Mouse (Mus musculus) kidney, adult 8-10 months (tissue): ENCODE measurements around the gene Blvrb.
A peak's percentile ranks its signal among the peaks of the same experiment; 100 is the strongest.

Experiments
- DNase-seq, 2 experiments: peaks; one replicate each; pipeline ENCODE4 v3.0.0; 2022

Blvrb gene

DNA sequence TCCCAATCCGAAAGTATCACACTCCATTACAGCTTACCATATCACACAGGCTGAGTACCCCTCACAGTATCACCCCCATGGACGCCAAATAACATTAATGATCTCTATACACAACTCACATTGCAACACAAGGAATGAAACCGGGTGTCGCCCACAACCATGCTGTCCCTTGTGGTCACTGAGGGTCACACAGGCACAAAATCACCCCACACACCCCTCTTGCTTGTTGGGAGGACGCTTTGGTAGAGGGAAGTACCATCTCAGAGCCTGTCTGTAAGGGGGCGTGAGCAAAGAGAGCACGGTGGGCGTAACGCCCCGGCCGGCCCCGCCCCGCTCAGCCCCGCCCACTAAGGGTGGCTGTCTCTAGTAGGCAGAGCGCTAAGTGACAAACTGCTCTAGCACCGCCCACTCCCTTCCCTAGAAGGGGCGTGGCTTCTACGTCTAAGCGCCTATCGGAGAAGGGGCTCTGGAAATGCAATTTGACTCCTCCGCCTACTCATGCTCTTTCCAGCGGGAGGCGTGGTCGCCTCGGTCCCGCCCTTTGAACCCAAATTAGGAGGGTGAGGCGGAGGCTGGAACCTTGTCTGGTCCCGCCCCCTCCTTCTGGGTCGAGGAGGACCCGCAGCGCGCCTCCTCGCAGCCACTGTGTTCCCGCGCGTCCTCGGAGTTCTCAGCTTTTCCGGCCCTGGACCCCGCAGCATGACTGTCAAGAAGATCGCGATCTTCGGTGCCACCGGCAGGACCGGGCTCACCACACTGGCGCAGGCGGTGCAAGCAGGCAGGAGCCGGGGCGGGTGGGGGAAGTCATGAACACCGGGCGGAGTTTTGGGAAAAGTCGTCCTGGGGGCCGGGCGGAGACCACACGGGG is at the start of gene Blvrb, which contains the start of gene Sptbn4:
Gene Blvrb, plus strand, starts transcription at position 560 of the 868 bp plus-strand sequence.
Gene Sptbn4, minus strand, starts transcription at position 268 of the 868 bp plus-strand sequence.
- DNase-seq = peak; percentile 99 to 100

DNA sequence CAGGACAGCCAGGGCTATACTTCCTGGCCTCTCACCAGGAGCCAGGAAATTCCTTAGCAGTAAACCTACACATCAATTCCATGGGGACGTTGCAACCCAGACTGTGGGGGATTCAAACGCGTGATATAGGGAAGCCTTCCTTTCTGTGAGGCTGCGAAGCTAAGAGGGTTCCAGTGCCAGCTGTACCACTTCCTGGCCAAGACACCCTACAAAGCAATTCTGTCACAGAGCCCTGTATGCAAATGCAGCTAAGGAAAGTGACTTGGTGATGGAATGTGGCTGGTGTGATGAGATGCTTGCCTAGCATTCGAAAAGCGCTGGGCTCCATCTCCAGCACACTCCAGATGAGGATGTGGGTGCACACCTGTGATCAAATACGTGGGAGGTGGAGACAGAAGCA is 47.2 kb upstream of the Blvrb start:
- DNase-seq = no peak

DNA sequence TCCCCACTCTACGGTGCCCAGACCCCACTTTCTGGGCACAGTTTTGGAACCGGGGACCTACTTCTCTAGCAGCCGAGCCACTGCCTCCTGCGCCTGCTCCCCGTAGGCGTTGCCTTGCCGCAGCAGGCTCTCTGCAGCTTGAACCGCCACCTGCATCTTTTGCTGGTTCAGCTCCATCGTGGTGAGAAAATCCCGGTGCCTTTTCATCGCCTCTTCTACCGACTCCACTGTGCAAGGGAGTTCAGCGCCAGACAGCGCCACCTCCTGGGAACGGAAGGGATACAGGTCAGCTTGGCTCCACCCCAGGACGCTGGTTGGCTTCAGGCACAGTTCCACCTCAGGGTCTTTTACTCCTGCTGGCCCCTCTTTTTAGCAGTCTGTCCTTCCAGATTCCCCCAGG is 45.1 kb upstream of the Blvrb start:
- peak; percentile 30 to 70 for DNase-seq

DNA sequence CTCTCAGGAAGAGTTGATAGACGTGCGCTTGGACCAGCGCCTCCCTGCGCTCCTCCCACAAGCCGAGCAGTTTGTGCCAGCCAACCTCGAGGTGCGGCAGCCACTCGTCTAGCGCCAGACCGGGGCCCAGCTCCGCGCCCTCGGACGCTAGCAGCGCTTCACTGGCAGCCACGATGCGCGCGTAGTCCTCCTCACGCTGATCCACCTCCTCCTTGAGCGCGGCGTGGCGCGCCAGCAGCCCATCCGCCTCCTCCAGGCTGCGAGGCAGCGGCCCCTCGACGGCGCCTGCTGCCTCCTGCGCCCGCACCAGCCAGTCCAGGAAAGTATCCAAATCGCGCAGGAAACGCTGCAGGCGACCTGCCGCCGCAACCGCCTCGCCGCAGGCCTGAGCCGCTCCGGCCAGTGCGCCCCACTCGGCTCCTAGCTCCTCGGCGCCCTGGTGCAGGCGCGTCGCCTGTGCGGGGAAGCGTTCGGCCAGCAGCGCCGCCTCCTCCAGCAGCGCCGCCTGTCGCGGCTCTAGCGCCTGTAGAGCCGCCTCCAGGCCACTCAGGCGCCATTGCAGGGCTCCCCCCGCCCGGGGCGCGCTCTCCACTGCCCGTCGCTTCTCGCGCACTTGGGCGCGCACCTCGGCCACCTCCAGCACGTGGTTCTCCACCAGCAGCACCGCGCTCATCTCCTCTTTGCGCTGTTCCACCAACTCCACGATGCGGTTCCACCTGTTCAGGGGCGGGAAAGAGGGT is 43.4 kb upstream of the Blvrb start:
- no peak for DNase-seq

DNA sequence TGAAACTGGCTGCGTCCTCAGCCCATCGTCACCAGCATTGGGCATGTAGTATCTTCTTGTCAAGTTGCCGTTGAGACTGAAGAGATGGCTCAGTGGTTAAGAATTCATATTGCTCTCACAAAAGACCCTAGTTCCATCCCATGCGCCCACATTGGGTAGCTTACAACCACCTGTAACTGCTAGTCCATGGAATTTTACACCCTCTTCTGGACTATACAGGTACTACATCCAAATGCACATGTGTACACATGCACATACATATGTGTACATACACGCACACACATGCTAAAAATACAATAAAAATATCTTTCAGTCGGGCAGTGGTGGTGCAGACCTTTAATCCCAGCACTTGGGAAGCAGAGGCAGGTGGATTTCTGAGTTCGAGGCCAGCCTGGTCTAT is 41.3 kb upstream of the Blvrb start:
- DNase-seq = no peak

DNA sequence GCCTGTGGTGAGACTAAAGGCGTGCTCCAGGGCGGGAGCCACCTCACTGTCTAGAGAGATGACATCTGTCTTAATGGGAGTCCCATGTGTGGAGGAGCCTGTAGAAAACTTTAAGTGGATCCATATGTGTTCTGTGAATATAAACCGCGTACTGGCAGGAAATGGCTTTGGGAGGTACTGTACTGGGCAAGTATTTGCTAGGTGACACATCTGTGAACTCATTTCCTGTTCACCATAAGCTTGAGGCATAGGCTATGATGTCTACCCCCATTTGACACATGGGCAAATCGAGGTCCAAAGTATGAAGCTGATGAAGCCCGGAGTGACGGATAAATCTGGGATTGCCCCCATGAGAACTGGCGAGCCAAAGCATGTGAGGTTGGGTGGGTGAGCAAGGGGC is 40.0 kb upstream of the Blvrb start:
- no peak for DNase-seq

DNA sequence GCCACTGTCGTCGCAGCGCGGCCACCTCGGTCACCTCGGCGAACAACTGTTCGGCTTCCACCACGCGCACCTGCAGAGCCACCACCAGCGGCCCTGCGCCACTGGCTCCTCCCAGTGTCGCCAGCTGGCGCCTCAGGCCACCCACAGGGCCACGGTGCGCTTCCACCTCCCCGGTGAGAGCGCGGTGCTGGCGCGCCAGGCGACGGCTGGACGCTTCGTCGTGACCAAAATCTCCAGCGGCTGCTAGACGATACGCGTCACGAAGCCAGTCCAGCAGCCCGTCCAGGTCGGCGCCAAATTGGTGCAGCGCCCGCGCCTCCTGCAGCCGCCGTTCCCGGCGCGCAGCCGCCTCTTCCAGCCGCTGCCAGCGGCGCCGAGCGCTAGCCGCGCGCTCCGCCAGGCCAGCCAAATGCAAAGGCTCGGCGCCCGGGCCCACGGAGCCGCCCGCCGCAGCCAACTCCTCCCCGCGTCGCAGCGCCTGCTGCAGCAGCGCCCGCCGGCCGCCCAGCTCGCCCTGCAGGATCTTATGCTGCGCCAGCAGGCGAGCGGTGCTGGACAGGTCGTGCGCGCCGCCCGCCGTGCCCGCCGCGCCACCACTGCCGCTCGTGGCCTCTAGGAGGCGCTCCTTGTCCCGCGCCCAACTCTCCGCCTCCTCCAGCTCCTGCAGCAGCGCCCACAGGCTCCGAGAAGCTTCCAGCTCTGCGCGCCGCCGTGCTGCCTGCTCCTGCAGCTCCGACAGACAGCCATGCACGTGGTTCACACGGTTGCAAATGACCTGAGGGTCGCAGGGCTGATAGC is 39.2 kb upstream of the Blvrb start:
- peak; percentile 52 to 71 for DNase-seq

DNA sequence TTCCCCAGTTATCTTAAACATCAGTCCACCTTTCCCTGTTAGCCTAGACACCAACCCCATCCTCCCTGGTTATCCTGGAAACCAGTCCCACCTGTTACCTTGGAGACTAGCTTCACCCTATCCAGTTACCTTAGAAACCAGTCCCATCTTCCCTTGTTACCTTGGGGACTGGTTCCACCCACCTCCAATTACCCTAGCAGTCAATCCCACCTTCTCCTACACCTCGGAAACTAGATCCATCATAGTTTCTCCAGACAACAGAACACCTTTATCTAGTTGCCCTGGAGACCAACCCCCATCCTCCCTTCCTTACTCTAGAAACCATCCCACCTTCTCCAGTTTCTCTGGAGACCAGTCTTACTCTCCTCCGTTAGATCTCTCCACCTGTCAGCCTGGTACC is 30.6 kb upstream of the Blvrb start:
- DNase-seq = no peak

DNA sequence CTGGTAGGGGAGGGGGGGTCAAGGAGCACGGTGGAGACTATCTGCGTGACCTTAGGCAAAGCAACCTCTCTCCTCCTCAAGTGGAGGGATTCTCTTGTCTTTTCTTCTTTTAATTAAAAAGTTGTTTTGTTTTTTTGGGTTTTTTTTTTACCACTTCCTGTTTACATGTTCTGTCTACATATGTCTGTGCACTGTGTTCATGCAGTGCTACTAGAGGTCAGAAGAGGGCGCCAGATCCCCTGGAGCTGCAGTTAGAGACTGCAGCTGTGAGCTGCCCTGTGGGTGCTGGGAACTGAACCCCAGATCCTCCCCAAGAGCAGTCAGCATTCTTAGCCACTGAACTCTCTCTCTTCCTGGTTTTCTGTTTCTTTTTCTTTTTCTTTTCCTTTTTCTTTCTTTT is 28.7 kb upstream of the Blvrb start:
- DNase-seq = no peak

DNA sequence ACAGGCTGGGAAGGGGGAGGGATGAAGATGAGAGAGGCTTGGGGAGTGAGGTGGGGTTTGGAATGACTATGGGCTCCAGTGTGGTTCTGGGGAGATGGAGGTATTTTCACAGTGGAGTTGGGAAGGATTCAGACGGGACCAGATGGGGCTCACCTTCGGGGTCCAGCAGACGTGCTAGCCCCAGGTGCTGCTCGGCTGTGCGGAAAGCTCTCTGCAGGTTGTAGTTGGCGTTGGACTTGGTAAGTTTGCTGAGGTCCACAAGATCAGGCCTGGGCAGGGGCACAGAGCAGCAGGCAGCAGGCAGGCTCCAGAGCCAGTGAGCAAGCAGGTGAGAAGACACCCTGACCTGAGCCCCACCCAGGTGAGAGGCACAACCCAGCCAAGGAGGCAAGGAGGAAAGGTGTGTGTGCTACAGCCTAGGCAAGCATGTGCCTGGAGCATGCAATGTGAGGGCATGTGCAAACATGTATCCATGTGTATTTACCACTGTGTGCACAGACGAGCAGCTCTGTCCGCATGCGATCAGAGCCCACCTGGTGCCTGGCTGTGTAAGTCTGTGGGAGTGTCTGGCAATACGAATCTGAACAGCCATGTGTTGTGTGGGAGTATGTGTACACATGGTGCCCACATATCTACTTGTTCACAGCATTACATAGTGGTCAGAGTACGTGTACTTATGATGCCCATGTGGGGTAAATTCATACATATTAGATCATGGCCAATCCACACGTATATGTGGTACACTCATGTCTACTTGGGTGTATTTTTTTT is 24.0 kb upstream of the Blvrb start:
- no peak for DNase-seq

GRCm38 (mm10) chr7:27427387-27427786 is 20.4 kb upstream of the Blvrb start:
- DNase-seq = no peak

DNA sequence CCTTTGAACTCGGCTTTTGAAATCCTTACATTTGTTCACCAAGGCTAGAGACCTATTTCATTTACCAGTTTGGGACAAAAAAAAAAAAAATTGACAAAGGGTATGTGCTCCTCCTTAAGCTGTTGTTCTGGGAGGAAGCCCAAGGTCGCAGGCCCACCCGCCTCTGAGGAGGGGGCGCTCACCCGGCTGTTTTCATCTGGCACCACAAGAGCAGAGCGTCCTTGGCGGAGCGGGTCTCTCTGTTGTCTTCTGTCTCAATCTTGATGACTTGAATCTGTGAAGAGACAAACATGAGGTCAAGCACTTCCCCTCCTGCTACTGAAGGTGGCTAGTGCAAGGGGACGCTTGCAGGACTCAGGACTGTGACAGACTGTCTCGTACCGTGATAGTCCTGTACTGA is 19.8 kb upstream of the Blvrb start:
- DNase-seq = no peak

- no peak for DNase-seq
These were observed 18.6 kb upstream of the Blvrb start for GRCm38 (mm10) chr7:27429135-27429534.

DNA sequence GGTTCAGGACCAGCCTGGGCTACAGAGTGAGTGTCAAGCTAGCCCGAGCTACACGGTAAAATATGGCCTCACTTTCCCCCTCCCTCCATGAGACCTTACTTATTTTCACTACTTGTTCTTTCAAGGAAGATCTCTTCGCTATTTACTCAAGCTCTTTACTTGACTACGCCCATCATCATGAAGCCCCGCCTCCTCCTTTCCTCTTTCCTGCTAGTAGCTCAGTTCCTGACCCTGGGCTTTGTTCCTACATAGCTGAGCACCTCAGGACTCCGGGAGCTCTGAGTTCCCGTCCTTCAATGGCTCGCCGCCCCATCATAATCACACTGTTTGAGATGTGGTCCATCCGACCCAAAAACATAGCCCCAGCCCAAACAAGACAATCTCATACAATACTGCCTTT is 14.4 kb upstream of the Blvrb start:
- no peak for DNase-seq

- DNase-seq = no peak
These were observed 14.0 kb upstream of the Blvrb start for GRCm38 (mm10) chr7:27433794-27434193.

DNA sequence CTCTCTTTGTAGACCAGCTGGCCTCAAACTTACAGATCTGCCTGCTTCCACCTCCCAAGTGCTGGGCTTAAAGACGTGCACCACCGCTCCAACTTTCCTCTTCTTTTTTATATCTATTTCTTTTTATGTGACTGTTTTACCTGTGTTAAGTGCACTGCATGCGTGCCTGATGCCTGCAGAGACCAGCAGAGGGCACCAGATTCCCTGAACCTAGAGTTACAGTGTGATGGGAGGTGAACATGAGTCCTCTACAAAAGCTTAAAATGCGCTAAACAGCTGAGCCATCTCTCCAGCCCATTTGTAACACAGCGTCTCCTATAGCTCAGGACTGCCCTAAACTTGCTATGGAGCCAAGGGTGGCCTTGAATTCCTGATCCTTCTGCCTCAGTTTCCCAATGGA is 10.2 kb upstream of the Blvrb start:
- DNase-seq = peak in 1 of 2 experiments; percentile 34

DNA sequence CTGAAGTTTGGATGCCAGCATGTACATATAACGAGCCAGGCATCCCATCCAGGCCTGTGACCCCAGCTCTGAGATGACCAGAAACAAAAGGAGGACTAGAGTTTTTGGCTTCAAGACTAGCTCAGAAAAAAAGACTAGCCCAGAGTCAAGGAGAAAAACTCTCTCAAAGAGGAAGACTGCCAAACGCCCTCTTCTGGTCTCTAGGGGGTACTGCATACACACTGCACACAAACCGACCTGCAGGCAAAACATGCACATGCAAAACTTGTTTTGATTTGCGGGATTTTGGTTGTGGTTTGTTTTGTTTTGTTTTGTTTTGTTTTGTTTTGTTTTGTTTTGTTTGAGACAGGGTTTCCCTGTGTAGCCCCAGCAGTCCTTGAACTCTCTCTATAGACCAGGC is 7.8 kb upstream of the Blvrb start:
- DNase-seq = no peak

DNA sequence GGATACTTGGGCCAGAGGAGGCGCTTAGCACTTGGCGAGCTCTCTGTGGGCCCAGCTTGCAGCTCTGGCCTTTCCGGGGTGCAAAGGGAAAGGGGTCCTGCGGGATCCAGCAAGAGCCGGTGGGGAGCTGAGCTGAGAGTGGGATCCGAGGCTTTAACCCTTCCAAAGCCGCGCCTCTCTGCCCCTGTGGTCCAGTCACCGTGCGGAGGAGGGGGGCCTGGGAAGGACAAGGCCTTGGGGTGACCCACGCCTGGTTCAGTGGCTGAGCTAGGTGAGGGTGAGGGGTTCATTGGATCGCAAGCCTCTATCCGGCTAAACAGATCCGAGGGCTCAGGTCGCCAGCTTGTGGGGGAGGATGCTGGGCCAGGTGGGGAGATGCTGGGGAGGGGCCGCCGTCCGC is 1.7 kb upstream of the Blvrb start:
- no peak for DNase-seq

GRCm38 (mm10) chr7:27446521-27447418 is 1.0 kb upstream of the Blvrb start:
- no peak for DNase-seq

DNA sequence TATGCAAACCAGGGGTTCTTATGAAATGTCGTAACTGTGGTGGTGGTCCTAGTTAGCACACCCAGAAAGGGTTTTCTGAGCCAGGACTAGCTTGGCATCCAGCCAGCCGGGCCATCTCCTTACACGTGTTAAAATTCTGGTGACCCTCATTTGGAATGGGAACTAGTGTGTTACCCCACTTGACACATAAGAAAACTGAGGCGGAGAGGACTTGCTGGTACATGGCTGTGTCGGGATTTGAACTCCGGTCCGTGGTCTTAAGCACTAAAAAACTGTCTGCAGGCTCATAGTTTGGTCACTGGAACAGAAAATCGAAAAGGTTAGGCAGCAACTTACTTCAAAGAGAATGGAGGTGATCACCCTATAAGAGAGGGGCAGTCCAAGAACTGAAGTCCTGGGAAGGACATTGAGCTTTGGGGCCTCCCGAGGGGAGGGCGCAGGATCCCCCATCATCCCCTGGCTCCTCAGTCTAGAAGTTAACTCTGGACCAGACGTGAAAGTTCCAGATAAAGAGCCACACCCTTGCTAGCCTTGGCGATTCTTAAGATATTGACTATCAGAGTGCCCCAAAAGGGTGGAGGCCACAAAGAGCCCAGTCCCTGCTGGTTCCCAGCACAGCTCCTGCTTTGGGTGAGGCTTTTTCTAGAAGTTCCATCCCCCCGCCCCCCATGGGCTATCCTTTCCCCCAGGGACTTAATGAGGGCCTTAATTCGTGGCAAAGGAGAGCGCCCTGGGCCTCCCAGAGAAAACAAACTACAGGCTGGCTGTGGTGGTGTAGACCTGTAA is 836 bp downstream of the Blvrb start:
- DNase-seq = peak in 1 of 2 experiments; percentile 44
